Mouse (Mus musculus) kidney, embryonic 16.5 days (tissue): Measurements from ENCODE around the gene Rwdd3. TPM values are rescaled to one million over a fixed set of nuclear protein-coding genes. Genes with fewer than 3 reads are reported as not detected.

Experiments used
- ATAC-seq: fragments of 200-750 bp; cut with Nextera tagmentation; 2 replicates; pipeline ENCODE4 v1.8.0; 2017; ENCODE audit warnings: moderate TSS enrichment; ENCODE audit not compliant: low FRiP score, low TSS enrichment
- H3K27ac ChIP-seq: fragments of 300-500 bp; sonication (generic); 2 replicates; pipeline ENCODE4 v1.5.1; 2014; ENCODE audit warnings: low read length
- H3K27me3 ChIP-seq: fragments of 300-500 bp; sonication (generic); 2 replicates; pipeline ENCODE4 v1.6.1; 2014; ENCODE audit warnings: low read length, control low read depth, mixed read lengths; ENCODE audit not compliant: insufficient read depth
- H3K36me3 ChIP-seq: fragments of 300-500 bp; sonication (generic); 2 replicates; pipeline ENCODE4 v1.6.1; 2014; ENCODE audit warnings: low read length, control low read depth, mixed read lengths; ENCODE audit not compliant: insufficient read depth
- H3K4me1 ChIP-seq: fragments of 300-500 bp; sonication (generic); 2 replicates; pipeline ENCODE4 v1.6.1; 2014; ENCODE audit warnings: low read length, control low read depth, mixed read lengths; ENCODE audit not compliant: insufficient read depth
- H3K4me2 ChIP-seq: fragments of 300-500 bp; sonication (generic); replicated peaks from 2 replicates; pipeline ENCODE4 v1.6.1; 2014; ENCODE audit warnings: low read depth, low read length
- H3K4me3 ChIP-seq: fragments of 300-500 bp; sonication (generic); 2 replicates; pipeline ENCODE4 v1.5.1; 2014; ENCODE audit warnings: mild to moderate bottlenecking, low read length
- H3K9ac ChIP-seq: fragments of 300-500 bp; sonication (generic); replicated peaks from 2 replicates; pipeline ENCODE4 v1.6.1; 2014; ENCODE audit warnings: low read length
- H3K9me3 ChIP-seq: fragments of 300-500 bp; sonication (generic); 2 replicates; pipeline ENCODE4 v1.6.1; 2016; ENCODE audit warnings: low read length, control low read depth
- WGBS: fragments of 180-500 bp; shearing (Covaris S2); extraction: QIAGEN DNeasy Blood & Tissue Kit; methylation state at CpG from one replicate; pipeline ENCODE4 v1.1.7; 2014; 5-methylcytosine and 5-hydroxymethylcytosine counted together
- polyA plus RNA-seq: library from polyadenylated mRNA; unstranded; fragments of >200 nt; fragmentation: Nextera tagmentation; extraction: Ambion mirVana; gene quantifications from 2 replicates; pipeline ENCODE4 v1.2.1, GENCODE M21; 2015

The Rwdd3 gene
- polyA plus RNA-seq, 1 experiment from 2014 or later, result 5.4 TPM

GRCm38 (mm10) chr3:121168581-121168980, 2.9 kb downstream of the Rwdd3 start:
- H3K27ac ChIP-seq, result no peak overlapping the region
- no peak for ATAC-seq
- no peaks in the 10 kb centered on the region for H3K27me3 ChIP-seq
- 0 out of 2 replicates have a peak, but pooled peaks cover 3% of the 10 kb centered on the region for H3K4me1 ChIP-seq
- no peak overlapping the region for H3K4me3 ChIP-seq
- peaks cover 3% of the 10 kb centered on the region; the same call in 1 of the 2 replicates for H3K9me3 ChIP-seq
- H3K9ac ChIP-seq, result no peak overlapping the region
- no peaks in the 10 kb centered on the region for H3K36me3 ChIP-seq
- WGBS, result 83% methylated on average over 8 of the region's 8 CpGs
- no peak overlapping the region for H3K4me2 ChIP-seq

- no peaks in the 10 kb centered on the region for H3K4me1 ChIP-seq
- H3K27ac ChIP-seq, result no peak overlapping the region
- ATAC-seq, result 0 out of 2 replicates have a peak, but pooled peaks have one; percentile 35
- no peak overlapping the region for H3K9ac ChIP-seq
- 51% methylated on average over 7 of the region's 7 CpGs for WGBS
- no peak overlapping the region for H3K4me3 ChIP-seq
- no peaks in the 10 kb centered on the region for H3K27me3 ChIP-seq
- H3K4me2 ChIP-seq, result no peak overlapping the region
- peaks cover 3% of the 10 kb centered on the region; the same call in 1 of the 2 replicates for H3K9me3 ChIP-seq
- no peaks in the 10 kb centered on the region for H3K36me3 ChIP-seq
These were observed 8.2 kb downstream of the Rwdd3 start for GRCm38 (mm10) chr3:121163271-121163819.

- Histone ChIP-seq H3K9ac (no peak overlapping the region), H3K9me3 (peaks cover 2% of the 10 kb centered on the region; the same call in 1 of the 2 replicates), H3K4me3 (no peak overlapping the region), H3K27me3 (no peaks in the 10 kb centered on the region), H3K4me1 (no peaks in the 10 kb centered on the region), H3K4me2 (no peak overlapping the region), H3K27ac (no peak overlapping the region), H3K36me3 (no peaks in the 10 kb centered on the region)
- no peak for ATAC-seq
- WGBS, result 48% methylated on average over 2 of the region's 2 CpGs
These were observed 9.8 kb downstream of the Rwdd3 start for GRCm38 (mm10) chr3:121161661-121162060.

GRCm38 (mm10) chr3:121160424-121160823, 11.1 kb downstream of the Rwdd3 start:
- WGBS, result 58% methylated on average over 4 of the region's 4 CpGs
- Histone ChIP-seq H3K27me3 (no peaks in the 10 kb centered on the region), H3K4me2 (no peak overlapping the region), H3K27ac (no peak overlapping the region), H3K4me3 (no peak overlapping the region), H3K9ac (no peak overlapping the region), H3K4me1 (0 out of 2 replicates have a peak, but pooled peaks cover 3% of the 10 kb centered on the region), H3K9me3 (no peaks in the 10 kb centered on the region), H3K36me3 (no peaks in the 10 kb centered on the region)
- no peak for ATAC-seq

- no peaks in the 10 kb centered on the region for H3K9me3 ChIP-seq
- H3K27ac ChIP-seq, result no peak overlapping the region
- H3K4me2 ChIP-seq, result no peak overlapping the region
- no peak overlapping the region for H3K4me3 ChIP-seq
- no peak overlapping the region for H3K9ac ChIP-seq
- H3K4me1 ChIP-seq, result 0 out of 2 replicates have a peak, but pooled peaks cover 3% of the 10 kb centered on the region
- no peaks in the 10 kb centered on the region for H3K27me3 ChIP-seq
- H3K36me3 ChIP-seq, result no peaks in the 10 kb centered on the region
- ATAC-seq, result no peak
- 71% methylated on average over 10 of the region's 10 CpGs for whole genome bisulfite sequencing
These were observed 11.9 kb downstream of the Rwdd3 start for GRCm38 (mm10) chr3:121159566-121159965.

GRCm38 (mm10) chr3:121158901-121159351, 12.6 kb downstream of the Rwdd3 start:
- Histone ChIP-seq H3K27ac (no peak overlapping the region), H3K27me3 (no peaks in the 10 kb centered on the region), H3K4me1 (0 out of 2 replicates have a peak, but pooled peaks cover 3% of the 10 kb centered on the region), H3K9me3 (no peaks in the 10 kb centered on the region), H3K36me3 (no peaks in the 10 kb centered on the region), H3K4me2 (no peak overlapping the region), H3K9ac (no peak overlapping the region), H3K4me3 (no peak overlapping the region)
- 90% methylated on average over 16 of the region's 16 CpGs for WGBS
- no peak for ATAC-seq

GRCm38 (mm10) chr3:121157546-121158330, 13.8 kb downstream of the Rwdd3 start:
- ATAC-seq, result no peak
- Histone ChIP-seq H3K27ac (no peak overlapping the region), H3K4me2 (no peak overlapping the region), H3K4me3 (no peak overlapping the region), H3K36me3 (no peaks in the 10 kb centered on the region), H3K9ac (no peak overlapping the region), H3K27me3 (no peaks in the 10 kb centered on the region), H3K4me1 (0 out of 2 replicates have a peak, but pooled peaks cover 3% of the 10 kb centered on the region), H3K9me3 (no peaks in the 10 kb centered on the region)
- 60% methylated on average over 10 of the region's 10 CpGs for WGBS

GRCm38 (mm10) chr3:121156451-121157186, 14.9 kb downstream of the Rwdd3 start:
- H3K4me2 ChIP-seq, result no peak overlapping the region
- 69% methylated on average over 11 of the region's 11 CpGs for whole genome bisulfite sequencing
- no peak for ATAC-seq
- no peak overlapping the region for H3K9ac ChIP-seq
- no peaks in the 10 kb centered on the region for H3K36me3 ChIP-seq
- H3K27me3 ChIP-seq, result no peaks in the 10 kb centered on the region
- H3K9me3 ChIP-seq, result no peaks in the 10 kb centered on the region
- H3K27ac ChIP-seq, result no peak overlapping the region
- no peak overlapping the region for H3K4me3 ChIP-seq
- H3K4me1 ChIP-seq, result 0 out of 2 replicates have a peak, but pooled peaks cover 3% of the 10 kb centered on the region

- Histone ChIP-seq H3K27ac (no peak overlapping the region), H3K9me3 (no peaks in the 10 kb centered on the region), H3K27me3 (no peaks in the 10 kb centered on the region), H3K36me3 (no peaks in the 10 kb centered on the region), H3K9ac (no peak overlapping the region), H3K4me2 (no peak overlapping the region), H3K4me1 (0 out of 2 replicates have a peak, but pooled peaks cover 3% of the 10 kb centered on the region), H3K4me3 (no peak overlapping the region)
- 45% methylated on average over 7 of the region's 7 CpGs for WGBS
- ATAC-seq, result no peak
These were observed 15.5 kb downstream of the Rwdd3 start for GRCm38 (mm10) chr3:121156043-121156442.
